Mouse (Mus musculus) T-helper 17 cell (primary cell): ENCODE data around the gene Cyp4f17.
"Not testable (repeated sequence)": the region's sequence is repeated elsewhere in the genome, so short reads cannot be mapped to it uniquely, and the experiment has no call there.

ENCODE experiments used
- in situ Hi-C, 2 experiments: fragments of 300-600 bp; cut with MboI, MseI; formaldehyde crosslinking; loops; 1 replicate in 1 of 2; 2 replicates in 1 of 2; pipeline ENCODE4 v1.15.1; 2025; ENCODE audit warnings: high pct_unique_total_duplicates in 2 of 2

Gene Cyp4f17

GRCm38 (mm10) chr17:32505851-32506728 lies at the start of gene Cyp4f17:
Gene Cyp4f17, plus strand, starts transcription at chr17:32506050.
- in situ Hi-C loops, result no loop called here

DNA sequence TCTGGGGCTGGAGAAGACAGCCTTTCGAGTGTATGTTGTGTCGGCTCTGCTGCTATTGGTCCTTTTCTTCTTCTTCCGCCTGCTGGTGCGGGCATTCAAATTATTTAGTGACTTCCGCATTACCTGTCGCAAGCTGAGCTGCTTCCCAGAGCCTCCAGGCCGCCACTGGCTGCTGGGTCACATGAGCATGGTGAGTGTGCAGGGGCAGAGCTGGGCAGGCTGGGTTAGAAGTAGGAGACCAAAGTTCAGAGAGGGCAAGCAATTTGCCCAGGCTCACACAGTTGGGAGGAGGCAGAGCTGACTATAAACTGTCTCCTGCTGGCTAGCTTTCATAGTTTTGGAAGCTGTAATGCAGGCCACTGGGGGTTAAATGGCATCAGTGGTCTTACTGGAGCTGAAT lies 37.4 kb upstream of the Cyp4f17 start:
- in situ Hi-C loops, result no loop called here

DNA sequence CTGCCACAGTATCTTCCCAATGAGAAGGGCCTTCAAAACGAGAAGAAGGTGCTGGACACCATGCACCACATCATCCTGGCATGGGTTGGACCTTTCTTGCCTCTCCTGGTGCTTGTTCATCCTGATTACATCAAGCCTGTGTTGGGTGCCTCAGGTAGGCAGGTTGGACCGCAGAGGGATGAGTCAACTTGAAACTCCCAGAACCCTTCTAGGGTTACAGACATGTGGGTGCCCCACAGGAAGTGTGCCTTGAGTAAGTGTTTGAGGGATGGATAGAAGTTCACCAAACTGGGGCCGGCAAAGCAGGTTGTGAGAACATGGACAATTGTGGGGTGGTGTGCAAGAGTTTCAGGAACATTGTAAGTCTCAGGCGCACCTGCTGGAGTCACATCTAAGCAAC lies 35.1 kb upstream of the Cyp4f17 start:
- in situ Hi-C loops, result no loop called here

- in situ Hi-C loops, result no loop called here
Observed at GRCm38 (mm10) chr17:32472176-32472575, 33.7 kb upstream of the Cyp4f17 start.

- in situ Hi-C loops, result no loop called here
Observed at GRCm38 (mm10) chr17:32474954-32475560, 30.8 kb upstream of the Cyp4f17 start.

- in situ Hi-C loops, result no loop called here
Observed at GRCm38 (mm10) chr17:32477204-32477603, 28.6 kb upstream of the Cyp4f17 start.

- in situ Hi-C loops, result no loop called here
Observed at GRCm38 (mm10) chr17:32478727-32479126, 27.1 kb upstream of the Cyp4f17 start.

GRCm38 (mm10) chr17:32479554-32480506 lies 26.0 kb upstream of the Cyp4f17 start:
- in situ Hi-C loops, result no loop called here

GRCm38 (mm10) chr17:32481766-32482165 lies 24.1 kb upstream of the Cyp4f17 start:
- in situ Hi-C loops, result no loop called here

DNA sequence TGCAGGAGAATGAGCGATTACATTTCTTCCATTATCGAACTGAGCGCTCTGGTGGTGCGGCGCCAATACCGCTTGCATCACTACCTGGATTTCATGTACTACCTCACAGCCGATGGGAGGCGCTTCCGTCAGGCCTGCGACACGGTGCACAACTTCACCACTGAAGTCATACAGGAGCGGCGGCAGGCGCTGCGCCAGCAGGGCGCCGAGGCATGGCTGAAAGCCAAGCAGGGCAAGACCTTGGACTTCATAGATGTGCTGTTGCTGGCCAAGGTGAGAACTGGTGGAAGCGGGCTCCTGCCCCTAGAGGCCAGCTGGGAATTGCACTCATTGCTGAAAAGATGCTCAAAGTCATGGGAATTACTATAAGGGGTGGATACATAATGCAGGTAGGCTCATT lies 22.6 kb upstream of the Cyp4f17 start:
- in situ Hi-C loops, result no loop called here

- in situ Hi-C loops, result loop anchor here (5.0 to 10.0 kb wide), 2 partner anchors 105 to 358 kb away; partner anchors contain the start of gene Wiz (in 1 of the 2)
Observed at GRCm38 (mm10) chr17:32492349-32492980, 13.4 kb upstream of the Cyp4f17 start.

DNA sequence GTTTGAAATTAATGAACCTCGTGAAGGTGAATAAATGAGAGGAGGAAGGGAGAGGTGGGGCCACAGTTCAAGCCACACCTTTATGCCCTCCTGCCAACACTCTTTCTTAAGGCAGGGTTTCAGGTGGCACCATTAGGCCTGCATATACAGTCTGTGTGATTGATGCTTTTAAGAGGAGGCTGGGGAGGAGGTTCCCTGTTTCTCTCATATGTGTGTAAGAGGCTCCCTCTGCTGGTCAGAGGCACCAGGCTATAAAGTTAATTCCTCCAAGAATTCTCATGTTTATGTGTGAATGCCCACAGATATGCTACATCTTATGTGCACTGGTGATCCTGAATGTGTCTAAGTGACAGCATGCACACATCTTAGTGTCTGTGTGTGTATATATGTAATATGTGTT lies 11.2 kb upstream of the Cyp4f17 start:
- in situ Hi-C loops, result loop anchor here (5.0 to 10.0 kb wide), 2 partner anchors 107 to 360 kb away; partner anchors contain the start of gene Wiz (in 1 of the 2)

DNA sequence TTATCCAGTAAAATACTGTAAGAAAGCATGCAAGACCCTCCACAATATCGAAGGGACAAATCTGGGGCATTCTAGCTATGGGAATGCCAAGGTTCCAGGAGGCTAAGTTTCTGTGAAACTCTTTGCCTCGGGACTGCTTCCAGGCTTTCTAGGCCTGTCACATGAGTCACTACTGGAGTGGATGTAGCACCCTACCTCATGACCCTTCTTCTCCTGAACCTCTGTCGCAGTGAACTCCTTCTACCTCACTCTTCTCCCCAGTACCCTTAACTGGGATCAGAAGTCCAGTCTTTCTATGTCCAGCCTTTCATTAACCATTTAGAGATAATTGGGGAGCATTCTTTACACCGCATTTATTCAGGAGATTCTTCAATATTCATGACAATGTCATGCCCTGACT lies 5.3 kb upstream of the Cyp4f17 start:
- in situ Hi-C loops, result not testable (repeated sequence)

DNA sequence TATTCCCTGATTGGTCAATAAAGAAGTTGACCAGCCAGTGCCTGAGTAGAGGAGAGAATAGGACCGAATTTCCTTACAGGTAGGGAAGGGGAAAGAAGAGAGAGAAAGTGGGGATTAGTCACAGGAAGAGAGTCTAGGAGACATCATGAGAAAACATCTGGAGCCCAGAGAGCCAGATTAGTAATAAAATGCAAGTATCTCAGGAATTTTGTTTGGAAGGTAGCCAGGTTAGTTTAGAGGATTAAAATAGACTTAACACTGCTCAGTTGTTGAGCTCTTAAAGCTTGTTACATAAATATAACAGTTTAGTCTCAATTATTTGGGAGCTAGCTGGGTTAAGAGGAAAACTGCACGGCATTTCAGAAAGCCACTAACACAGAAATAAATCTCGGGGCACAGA lies 4.8 kb upstream of the Cyp4f17 start:
- in situ Hi-C loops, result no loop called here

DNA sequence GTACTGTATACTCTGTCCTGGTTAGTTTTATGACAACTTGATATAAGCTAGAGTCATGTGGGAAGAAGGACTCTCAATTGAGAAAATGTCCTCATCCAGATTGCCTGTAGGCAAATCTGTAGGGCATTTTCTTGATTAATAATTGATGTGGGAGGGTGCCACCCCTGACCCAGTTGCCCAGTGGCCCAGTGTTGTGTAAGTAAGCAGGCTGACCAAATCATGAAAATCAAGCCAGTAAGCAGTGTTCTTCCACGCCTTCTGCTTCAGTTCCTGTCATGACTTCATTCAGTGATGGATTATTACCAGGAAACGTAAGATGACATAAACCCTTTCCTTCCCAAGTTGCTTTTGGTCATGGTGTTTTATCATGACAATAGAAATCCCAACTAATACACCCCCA lies 2.7 kb upstream of the Cyp4f17 start:
- in situ Hi-C loops, result no loop called here

GRCm38 (mm10) chr17:32506729-32507245 lies 937 bp downstream of the Cyp4f17 start:
- in situ Hi-C loops, result no loop called here

GRCm38 (mm10) chr17:32516126-32516525 lies 10.3 kb downstream of the Cyp4f17 start:
- in situ Hi-C loops, result no loop called here

DNA sequence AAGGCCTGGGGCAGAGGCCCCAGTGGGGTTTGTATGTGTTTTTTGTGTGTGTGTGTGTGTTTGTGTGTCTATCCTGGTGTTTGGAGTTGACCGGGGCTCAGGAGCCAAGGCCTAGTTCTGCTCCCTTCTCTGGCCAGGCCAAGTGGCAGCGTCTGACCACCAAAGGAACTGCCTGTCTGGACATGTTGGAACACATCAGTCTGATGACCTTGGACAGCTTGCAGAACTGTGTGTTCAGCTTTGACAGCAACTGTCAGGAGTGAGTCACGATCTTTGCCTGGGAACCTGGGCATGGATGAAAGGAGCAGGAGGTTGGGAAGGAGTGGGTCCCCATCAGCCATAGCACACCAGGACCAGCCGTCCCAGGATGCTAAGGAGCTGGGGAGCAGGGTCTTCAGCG lies 16.1 kb downstream of the Cyp4f17 start:
- in situ Hi-C loops, result no loop called here

DNA sequence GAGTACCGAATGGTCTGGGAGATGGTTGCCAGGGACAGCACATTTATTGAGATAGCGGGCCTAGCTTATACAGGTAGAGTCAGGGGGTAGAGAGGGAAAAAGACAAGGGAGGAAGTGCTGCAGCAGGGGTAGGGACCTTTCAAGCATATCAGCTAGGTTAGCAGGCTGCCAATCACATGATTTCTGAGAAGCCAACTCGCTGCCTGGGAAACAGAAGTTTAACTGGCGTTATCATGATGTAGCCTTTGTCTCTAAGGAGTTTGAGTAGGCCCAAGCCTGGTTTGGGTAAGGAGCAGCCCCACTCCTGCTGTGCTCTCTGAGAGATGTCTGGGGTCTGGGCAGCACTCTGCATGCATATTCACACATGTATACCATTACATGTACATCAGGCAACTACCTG lies 16.5 kb downstream of the Cyp4f17 start:
- in situ Hi-C loops, result no loop called here

- in situ Hi-C loops, result no loop called here
Observed at GRCm38 (mm10) chr17:32522816-32523215, 17.0 kb downstream of the Cyp4f17 start.

GRCm38 (mm10) chr17:32523895-32524294 lies 18.0 kb downstream of the Cyp4f17 start:
- in situ Hi-C loops, result no loop called here
